Mouse (Mus musculus) testis, postnatal 14 days (tissue): ENCODE results near the gene Mief2.

ENCODE experiments used
- DNase-seq: peaks from one replicate; pipeline ENCODE4 v3.0.0; 2021; ENCODE audit warnings: low spot score

The Mief2 gene

GRCm38 (mm10) chr11:60728260-60728761 is at the start of gene Mief2:
Gene Mief2, plus strand, starts transcription at chr11:60728398.
- peak; percentile 92 for DNase-seq

- no peak for DNase-seq
These were observed 32.0 kb upstream of the Mief2 start for GRCm38 (mm10) chr11:60696165-60696564.

GRCm38 (mm10) chr11:60697561-60697960 is 30.6 kb upstream of the Mief2 start:
- no peak for DNase-seq

GRCm38 (mm10) chr11:60698806-60699523 is 29.2 kb upstream of the Mief2 start:
- DNase-seq: peak; percentile 80

GRCm38 (mm10) chr11:60699524-60700075 is 28.6 kb upstream of the Mief2 start, which contains the start of gene Llgl1:
Gene Llgl1, plus strand, starts transcription at chr11:60699723.
- peak; percentile 89 for DNase-seq

- no peak for DNase-seq
These were observed 27.6 kb upstream of the Mief2 start for GRCm38 (mm10) chr11:60700320-60701185.

- no peak for DNase-seq
These were observed 26.6 kb upstream of the Mief2 start for GRCm38 (mm10) chr11:60701611-60702010.

- no peak for DNase-seq
These were observed 25.1 kb upstream of the Mief2 start for GRCm38 (mm10) chr11:60703131-60703530.

GRCm38 (mm10) chr11:60704023-60704880 is 23.9 kb upstream of the Mief2 start:
- DNase-seq: no peak

GRCm38 (mm10) chr11:60705255-60705654 is 22.9 kb upstream of the Mief2 start:
- DNase-seq: no peak

- no peak for DNase-seq
These were observed 22.1 kb upstream of the Mief2 start for GRCm38 (mm10) chr11:60706076-60706475.

GRCm38 (mm10) chr11:60706696-60707480 is 21.3 kb upstream of the Mief2 start:
- no peak for DNase-seq

GRCm38 (mm10) chr11:60707672-60708071 is 20.5 kb upstream of the Mief2 start:
- no peak for DNase-seq

- no peak for DNase-seq
These were observed 19.6 kb upstream of the Mief2 start for GRCm38 (mm10) chr11:60708631-60709030.

- DNase-seq: no peak
These were observed 18.4 kb upstream of the Mief2 start for GRCm38 (mm10) chr11:60709481-60710465.

GRCm38 (mm10) chr11:60711218-60711617 is 17.0 kb upstream of the Mief2 start:
- no peak for DNase-seq

GRCm38 (mm10) chr11:60712040-60712439 is 16.2 kb upstream of the Mief2 start:
- DNase-seq: no peak

GRCm38 (mm10) chr11:60712639-60713255 is 15.5 kb upstream of the Mief2 start:
- DNase-seq: no peak

GRCm38 (mm10) chr11:60715833-60716232 is 12.4 kb upstream of the Mief2 start:
- DNase-seq: no peak
